Mouse (Mus musculus): ENCODE data around the gene Dnhd1. TPM values are rescaled to one million over a fixed set of nuclear protein-coding genes. Genes with fewer than 3 reads are reported as not detected.

Dnhd1 gene
- polyA plus RNA-seq, 1 experiment from 2014 or later, result 0.27 TPM

Other genes starting within 250 kb of the Dnhd1 start
- gene Cnga4, start 246.3 kb upstream of the Dnhd1 start, polyA plus RNA-seq (2016; fragmentation: Nextera tagmentation; extraction: Ambion mirVana), result 0.12 TPM in 1 of 2 replicates, not detected in the other
- gene Cckbr, start 225.1 kb upstream of the Dnhd1 start, polyA plus RNA-seq (2016; fragmentation: Nextera tagmentation; extraction: Ambion mirVana), result 0.47 and 0.87 TPM in 2 replicates
- 17.3 and 17.7 TPM in 2 replicates for gene Cavin3, start 168.5 kb upstream of the Dnhd1 start, polyA plus RNA-seq (2016; fragmentation: Nextera tagmentation; extraction: Ambion mirVana)
- gene Smpd1, start 96.5 kb upstream of the Dnhd1 start, polyA plus RNA-seq (2016; fragmentation: Nextera tagmentation; extraction: Ambion mirVana), result 30.3 and 33.1 TPM in 2 replicates
- gene Apbb1, start 69.2 kb upstream of the Dnhd1 start, polyA plus RNA-seq (2016; fragmentation: Nextera tagmentation; extraction: Ambion mirVana), result 94.9 and 104 TPM in 2 replicates
- 0.22 TPM in 1 of 2 replicates, not detected in the other for gene Hpx, start 50.7 kb upstream of the Dnhd1 start, polyA plus RNA-seq (2016; fragmentation: Nextera tagmentation; extraction: Ambion mirVana)
- 28.8 and 34.9 TPM in 2 replicates for gene Trim3, start 17.3 kb upstream of the Dnhd1 start, polyA plus RNA-seq (2016; fragmentation: Nextera tagmentation; extraction: Ambion mirVana)
- gene Timm10b, start 10.8 kb upstream of the Dnhd1 start, polyA plus RNA-seq (2016; fragmentation: Nextera tagmentation; extraction: Ambion mirVana), result 158 and 163 TPM in 2 replicates
- gene Arfip2, start 10.4 kb upstream of the Dnhd1 start, polyA plus RNA-seq (2016; fragmentation: Nextera tagmentation; extraction: Ambion mirVana), result 61.2 and 64.1 TPM in 2 replicates
- 13.5 and 22.0 TPM in 2 replicates for gene Gm45799, start 10.3 kb upstream of the Dnhd1 start, polyA plus RNA-seq (2016; fragmentation: Nextera tagmentation; extraction: Ambion mirVana)
- gene Ilk, start 85.8 kb downstream of the Dnhd1 start, polyA plus RNA-seq (2016; fragmentation: Nextera tagmentation; extraction: Ambion mirVana), result 214 and 219 TPM in 2 replicates
- gene Rrp8, start 86.6 kb downstream of the Dnhd1 start, polyA plus RNA-seq (2016; fragmentation: Nextera tagmentation; extraction: Ambion mirVana), result 45.3 and 45.4 TPM in 2 replicates
- gene Taf10, start 93.5 kb downstream of the Dnhd1 start, polyA plus RNA-seq (2016; fragmentation: Nextera tagmentation; extraction: Ambion mirVana), result 154 and 163 TPM in 2 replicates
- 45.0 and 49.2 TPM in 2 replicates for gene Tpp1, start 101.4 kb downstream of the Dnhd1 start, polyA plus RNA-seq (2016; fragmentation: Nextera tagmentation; extraction: Ambion mirVana)
- 13.7 and 14.8 TPM in 2 replicates for gene Dchs1, start 136.8 kb downstream of the Dnhd1 start, polyA plus RNA-seq (2016; fragmentation: Nextera tagmentation; extraction: Ambion mirVana)
- gene Mrpl17, start 160.3 kb downstream of the Dnhd1 start, polyA plus RNA-seq (2016; fragmentation: Nextera tagmentation; extraction: Ambion mirVana), result 329 and 340 TPM in 2 replicates